Mouse (Mus musculus) urinary bladder, postnatal 4 days (tissue): ENCODE measurements at regions not wholly inside any gene's neighbourhood (a gene's known extent, or its start where the extent isn't known, plus 50 kb on each side); places are given as distances from the start of the nearest gene placed in this dataset.
A peak's percentile ranks its signal among the peaks of the same experiment; 100 is the strongest.
"Not testable (repeated sequence)": the region's sequence is repeated elsewhere in the genome, so short reads cannot be mapped to it uniquely, and the experiment has no call there.

Experiments used
- DNase-seq, 2 experiments: peaks; one replicate each; pipeline ENCODE4 v3.0.0; 2021 to 2022; ENCODE audit warnings: low spot score in 2 of 2

DNA sequence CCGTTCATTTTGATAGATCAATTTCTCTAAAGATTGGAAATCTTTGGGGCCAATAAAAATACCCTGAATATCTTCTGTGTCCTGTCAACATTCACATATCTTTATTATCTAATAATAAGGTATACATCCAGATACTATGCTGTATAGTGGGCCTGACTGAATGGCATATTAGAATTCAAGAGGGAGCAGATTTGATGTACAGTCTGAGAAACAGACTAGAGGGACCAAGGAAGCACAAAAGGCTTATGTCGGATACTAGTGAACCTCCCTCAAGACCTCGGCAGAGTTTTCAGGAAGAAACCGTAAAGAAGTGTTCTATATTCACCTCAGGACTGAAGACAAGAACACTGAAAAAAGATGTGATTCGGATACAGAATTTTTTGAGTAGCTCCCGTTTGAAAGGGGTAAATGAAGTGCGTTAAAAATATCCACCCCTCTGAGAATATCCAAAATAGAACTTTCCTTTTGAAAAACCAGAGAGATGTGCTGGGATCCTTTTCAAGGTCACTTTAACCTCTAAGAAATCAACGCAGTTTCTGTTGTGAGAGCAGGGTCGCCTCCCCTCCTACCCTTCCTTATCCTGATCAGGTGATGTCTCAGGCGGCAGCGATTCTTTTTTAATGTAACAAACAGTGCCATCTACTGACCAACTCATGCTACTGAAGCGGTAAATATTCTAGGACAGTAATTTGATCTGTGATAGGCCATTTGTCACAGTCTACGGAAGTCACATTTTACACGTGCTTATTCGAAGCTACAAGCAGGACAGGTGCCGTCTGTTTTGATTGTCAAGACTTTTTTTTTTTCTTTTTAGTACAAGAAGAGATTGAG is 485.1 kb upstream of the Hsf2 start:
- DNase-seq = no peak

GRCm38 (mm10) chr10:57001723-57002110 is 484.5 kb upstream of the Hsf2 start:
- DNase-seq = no peak

- no peak for DNase-seq
Observed at GRCm38 (mm10) chr10:57037641-57038040, 448.5 kb upstream of the Hsf2 start.

DNA sequence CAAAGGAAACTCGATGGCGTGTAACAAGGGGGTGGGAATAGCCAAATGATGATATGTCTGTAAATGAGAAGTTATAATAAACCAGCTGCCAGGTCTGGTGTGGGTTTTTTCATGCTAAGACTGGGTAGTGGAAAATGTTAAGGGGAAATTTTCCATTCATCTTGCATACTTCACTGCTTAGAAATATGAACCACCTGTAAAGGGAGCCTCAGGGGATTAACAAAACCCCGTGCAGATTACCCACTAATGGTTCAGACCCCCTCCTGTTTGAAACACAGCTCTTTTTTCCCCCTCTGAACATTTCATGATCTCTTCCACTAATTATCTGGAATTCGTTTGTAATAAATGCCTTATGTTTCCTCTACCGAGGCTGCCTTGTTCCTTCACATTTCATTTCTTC is 446.0 kb upstream of the Hsf2 start:
- no peak for DNase-seq

DNA sequence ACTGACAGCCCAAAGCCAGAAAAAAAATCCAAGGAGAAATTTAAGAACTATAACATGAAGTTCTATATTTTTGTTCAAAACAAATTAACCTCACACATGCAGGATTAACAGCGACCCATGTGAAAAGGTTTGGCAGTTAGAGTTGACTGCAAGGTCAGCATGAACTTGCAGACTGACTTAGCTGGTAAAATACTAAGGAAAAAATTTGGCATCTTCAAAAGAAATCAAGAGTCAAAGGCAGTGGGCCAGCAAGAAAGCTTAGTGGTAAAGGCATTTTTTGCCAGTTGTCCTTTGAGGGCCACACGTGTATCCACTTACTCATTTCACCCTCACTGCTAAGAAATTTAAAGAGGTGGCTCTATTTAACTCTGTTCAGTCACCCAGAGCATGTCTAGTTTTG is 440.2 kb upstream of the Hsf2 start:
- no peak for DNase-seq

DNA sequence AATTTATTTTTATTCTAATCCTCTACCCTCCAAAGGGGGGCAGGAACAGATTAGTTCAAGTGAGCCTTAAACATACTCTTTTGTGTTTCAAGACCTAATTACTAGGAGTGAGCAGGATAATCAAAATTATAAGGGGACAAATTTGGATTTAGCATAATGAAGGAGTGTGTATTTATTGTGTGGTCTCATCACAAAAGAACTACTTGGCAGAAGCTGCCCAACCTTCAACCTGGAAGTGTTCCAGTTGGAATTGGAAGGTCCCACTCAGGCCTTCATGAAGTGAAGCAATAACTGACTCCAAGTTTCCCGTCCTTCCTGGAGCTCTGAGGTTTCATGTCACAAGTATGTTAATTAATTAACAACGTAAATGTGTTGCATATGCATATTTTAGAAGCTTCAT is 439.3 kb upstream of the Hsf2 start:
- no peak for DNase-seq

DNA sequence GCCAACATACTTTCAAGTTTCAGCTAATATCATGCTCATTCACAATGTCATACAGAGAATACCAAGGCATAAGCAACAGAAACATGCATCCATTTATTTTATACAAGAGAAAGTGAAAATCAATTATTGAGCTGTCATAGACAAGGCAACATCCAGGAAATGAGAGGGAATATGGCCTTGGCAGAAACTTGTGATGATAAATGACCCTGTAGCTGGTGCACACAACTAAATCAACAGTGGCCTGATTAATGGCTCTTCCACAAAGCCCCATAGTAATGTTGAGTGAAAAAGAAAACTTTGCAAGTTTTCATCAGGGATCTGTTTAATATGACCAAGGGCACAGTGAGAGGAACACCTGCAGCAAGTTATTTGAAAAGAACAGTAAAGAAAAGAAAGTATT is 438.5 kb upstream of the Hsf2 start:
- DNase-seq = no peak

DNA sequence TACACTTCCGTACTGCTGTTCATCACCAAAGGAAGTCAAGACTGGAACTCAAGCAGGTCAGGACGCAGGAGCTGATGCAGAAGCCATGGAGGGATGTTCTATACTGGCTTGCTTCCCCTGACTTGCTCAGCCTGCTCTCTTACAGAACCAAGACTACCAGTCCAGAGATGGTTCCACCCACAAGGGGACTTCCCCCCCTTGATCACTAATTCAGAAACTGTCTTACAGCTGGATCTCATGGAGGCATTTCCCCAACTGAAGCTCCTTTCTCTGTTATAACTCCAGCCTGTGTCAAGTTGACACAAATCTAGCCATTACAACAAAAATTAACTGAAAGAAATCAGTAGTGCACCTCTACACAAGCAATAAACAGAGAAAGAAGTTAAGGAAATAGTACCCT is 432.8 kb upstream of the Hsf2 start:
- not testable (repeated sequence) for DNase-seq

DNA sequence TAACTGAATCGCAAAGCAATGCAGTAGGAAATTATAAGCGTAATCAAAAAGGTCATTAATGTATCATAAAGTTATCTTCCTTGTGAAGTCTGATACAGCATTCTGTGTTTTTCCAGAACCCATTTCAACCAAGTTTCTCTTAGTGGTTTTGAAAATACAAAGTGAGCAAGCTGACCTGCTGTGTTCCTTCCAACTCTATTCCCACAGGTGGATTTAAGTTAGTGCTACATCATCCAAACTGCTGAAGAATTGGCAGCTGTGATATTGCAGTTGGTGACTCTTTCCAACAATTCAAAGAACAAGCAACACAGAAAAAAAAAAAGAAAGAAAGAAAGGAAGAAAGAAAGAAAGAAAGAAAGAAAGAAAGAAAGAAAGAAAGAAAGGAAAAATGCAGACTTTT is 396.1 kb upstream of the Hsf2 start:
- DNase-seq = no peak

DNA sequence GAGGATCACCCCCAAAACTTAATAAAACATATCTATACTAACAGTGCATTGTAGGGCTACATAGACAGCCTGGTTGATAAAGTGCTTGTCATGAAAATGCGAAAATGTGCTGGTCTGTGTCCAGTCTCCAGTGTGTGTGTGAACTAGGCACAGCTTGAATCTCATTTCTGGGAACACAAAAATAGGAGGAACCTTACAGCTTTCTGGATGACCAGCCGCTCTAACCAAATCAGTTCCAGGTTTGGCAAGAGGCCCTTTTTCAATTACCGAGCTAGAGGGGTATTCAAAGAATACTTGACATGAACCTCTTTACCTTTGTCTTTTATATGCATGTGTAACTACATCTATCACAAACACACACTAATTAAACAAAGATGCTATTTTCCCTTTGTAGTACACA is 390.3 kb upstream of the Hsf2 start:
- DNase-seq = no peak

DNA sequence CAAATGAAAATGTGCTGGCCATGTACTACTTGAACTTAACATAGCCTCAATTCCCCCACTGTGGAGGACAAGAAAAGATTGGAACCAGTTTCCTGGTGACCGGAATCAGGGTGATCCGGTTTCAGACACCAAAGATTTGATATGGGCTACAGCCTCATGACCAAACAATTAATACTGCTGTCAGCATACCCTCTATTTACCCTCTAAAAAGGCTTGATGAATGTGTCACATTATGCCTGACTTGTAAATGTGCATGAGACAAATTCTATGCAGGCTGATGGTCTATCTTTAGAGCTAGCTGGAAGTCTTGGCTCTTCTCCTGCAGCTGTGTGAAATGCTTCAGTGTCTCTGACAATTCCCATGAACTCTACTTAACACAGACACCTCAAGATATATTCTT is 372.8 kb upstream of the Hsf2 start:
- DNase-seq = no peak

DNA sequence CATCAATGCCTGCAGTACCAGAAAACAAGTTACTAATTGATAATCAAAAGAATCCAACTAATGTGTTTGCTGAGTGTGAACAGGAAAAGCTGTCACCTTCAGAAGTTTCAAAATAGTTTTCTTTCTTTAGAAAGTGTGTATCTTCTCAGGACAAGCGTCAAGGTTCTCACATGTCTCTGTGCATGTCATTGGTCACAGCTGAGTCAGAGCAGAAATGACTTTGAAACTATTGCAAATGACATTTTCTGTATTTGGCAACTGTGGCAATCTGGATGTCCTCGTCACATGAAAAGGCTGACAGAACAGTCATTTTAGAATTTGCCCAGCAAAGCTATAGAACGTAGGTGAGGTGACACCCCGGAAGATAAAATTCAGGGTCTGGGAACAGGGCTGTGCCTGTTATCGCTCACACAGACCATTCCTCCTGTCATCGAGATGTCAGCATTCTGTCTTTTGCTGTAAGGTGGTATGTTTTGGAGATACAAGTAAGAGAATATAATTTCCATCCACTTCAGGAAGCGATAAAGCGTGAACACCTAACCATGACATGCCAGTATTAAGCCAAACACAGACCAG is 371.4 kb upstream of the Hsf2 start:
- DNase-seq = no peak

DNA sequence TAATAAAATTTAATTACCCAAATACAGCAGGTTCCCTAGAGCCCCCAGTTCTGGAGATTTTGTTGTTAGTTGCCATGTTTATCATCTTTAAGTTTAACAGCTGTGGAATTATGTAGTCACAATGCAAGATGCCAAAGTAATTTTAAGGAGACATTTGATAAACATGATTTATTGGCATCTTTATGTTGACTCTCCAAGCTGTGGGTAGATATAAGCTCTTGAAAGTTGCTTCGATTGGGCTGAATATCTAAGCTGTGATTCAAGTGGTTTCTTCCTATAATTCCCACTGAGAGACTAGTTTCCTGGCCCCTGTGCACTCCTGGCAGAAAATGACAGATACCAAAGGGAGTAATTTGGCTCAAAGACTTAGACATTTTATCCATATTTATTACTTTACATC is 364.7 kb upstream of the Hsf2 start:
- DNase-seq = no peak

DNA sequence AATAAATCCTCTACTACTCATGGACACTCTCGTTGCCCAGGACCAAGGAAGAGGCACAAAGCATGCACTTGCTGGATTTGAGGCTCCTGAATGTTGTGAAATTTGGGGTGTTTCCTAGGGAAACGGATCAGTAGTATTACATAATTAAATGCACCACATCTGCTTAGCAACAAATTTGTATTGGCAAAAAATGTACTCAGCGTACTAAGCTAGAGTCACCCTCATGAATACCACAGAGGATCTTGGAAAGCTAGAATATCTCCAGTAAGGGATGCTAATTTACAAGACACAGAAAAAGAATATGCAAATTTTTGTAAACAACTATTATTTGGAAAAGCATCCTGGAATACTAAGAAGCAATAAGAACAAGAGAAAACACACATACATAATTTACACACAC is 359.0 kb upstream of the Hsf2 start:
- no peak for DNase-seq

DNA sequence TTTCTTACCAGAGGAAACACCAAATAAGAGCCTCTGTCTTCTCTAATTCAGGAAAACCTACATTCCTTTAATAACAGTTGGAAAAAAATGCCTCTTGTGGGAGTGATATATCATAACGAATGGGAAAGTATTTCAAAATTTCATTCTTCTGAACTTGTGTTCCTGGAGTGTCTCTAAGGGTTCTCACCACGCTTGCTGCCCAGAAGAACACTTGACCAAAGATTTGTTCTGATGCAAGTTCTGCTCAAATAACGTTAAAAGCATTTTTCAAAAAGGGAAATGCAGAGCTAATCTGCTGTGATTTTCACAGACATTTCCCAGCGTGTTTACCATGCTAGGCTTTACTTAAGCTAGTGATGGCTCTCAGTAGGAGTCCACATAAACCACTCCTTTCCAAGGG is 329.8 kb upstream of the Hsf2 start:
- no peak for DNase-seq

DNA sequence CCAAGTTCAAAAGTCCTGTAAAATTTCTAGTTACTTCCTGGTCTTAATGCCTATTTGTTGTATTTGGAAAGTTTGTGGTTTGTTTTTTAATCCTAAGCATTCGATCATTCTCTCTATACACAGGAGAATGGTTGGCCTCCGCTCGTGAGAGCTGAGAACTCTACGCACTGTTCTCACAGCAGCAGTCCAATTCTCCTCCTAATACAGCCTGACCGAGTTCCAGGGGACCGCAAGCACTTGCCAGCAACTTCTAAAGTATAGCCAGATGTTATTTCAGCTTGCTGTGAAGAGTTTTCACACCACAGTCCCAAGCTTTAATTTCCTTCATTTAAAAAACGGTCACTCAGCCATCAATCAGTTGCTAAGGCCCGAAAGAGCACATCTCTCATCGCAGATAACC is 329.3 kb upstream of the Hsf2 start:
- DNase-seq = no peak

- DNase-seq = no peak
Observed at GRCm38 (mm10) chr10:57160546-57160945, 325.6 kb upstream of the Hsf2 start.

GRCm38 (mm10) chr10:57163359-57163758 is 322.8 kb upstream of the Hsf2 start:
- no peak for DNase-seq

DNA sequence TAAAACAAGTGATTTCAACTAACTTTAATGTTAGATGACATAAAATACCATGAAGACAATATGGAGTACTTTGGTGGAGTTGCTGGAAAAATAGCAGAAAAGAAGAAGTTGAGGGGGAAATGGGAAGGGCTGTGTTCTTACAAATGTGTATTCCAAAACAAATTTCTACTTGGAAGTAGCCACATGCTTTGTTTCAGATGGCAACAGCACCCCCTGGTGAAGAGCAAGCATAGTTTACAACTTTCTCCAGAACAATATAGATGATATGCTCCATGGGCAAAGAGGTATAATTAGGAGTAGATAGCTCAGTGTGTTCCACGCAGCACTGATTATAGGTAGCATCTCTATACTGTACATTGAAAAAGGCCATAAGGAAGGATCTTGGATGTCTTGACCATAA is 302.6 kb upstream of the Hsf2 start:
- no peak for DNase-seq

DNA sequence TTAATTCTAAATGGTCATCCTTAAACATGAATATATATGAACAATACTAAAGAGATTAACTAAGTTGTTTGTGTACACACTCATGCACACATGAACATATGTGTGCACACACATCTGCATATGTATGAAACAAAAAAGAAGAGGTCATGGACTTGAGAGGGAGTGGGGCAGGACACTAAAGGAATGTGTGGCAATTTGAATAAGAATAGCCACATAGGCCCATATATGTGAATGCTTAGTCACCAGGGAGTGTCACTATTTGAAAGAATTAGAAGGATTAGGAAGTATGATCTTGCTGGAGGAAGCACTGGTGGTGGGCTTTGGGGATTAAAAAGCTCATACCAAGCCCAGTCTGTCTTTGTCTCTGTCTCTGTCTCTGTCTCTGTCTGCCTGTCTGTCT is 275.5 kb upstream of the Hsf2 start:
- no peak for DNase-seq

DNA sequence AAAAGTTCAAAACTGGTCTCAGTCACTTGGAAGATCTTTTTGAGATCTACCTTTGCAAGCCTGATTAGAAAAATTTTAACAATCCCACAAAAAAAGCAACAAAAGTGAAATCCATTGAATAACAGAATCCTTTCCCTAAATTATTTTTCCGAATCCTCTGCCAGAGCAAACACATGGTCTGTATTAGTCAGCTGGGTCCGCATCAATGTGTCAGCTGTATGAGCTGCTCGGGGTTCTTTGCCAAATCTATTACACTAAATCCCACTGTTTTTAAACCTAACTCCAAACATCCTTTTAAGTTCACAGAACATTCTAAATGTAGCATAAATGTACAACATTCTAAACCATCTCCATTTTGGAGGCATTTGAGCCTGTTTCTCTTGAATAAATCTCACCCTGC is 255.1 kb upstream of the Hsf2 start:
- DNase-seq = no peak

- no peak for DNase-seq
Observed at GRCm38 (mm10) chr10:57281220-57281619, 205.0 kb upstream of the Hsf2 start.

DNA sequence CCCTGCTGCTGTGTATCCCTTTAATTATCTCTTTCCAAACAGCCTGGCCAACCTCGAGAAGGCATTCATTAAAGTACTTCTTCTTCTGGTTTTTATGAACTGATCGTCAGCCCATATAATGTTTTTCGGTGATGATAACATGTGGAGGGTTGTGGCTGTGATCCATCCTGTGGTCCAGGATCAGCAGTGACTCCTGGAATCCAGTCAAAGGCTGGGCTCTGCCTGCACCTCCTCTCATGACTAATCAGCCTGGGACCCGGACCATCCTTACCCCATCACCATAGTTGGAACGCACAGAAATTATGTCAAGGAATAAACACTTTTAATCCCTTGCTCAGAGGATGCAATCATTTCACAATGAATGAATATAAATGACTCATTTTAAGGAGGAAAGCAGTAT is 203.3 kb upstream of the Hsf2 start:
- peak in 1 of 2 experiments; percentile 23 for DNase-seq

GRCm38 (mm10) chr10:57291596-57291995 is 194.6 kb upstream of the Hsf2 start:
- no peak for DNase-seq
